Comparison of ENCODE assay signal across 8 mouse cellular contexts in the genomic region with DNA sequence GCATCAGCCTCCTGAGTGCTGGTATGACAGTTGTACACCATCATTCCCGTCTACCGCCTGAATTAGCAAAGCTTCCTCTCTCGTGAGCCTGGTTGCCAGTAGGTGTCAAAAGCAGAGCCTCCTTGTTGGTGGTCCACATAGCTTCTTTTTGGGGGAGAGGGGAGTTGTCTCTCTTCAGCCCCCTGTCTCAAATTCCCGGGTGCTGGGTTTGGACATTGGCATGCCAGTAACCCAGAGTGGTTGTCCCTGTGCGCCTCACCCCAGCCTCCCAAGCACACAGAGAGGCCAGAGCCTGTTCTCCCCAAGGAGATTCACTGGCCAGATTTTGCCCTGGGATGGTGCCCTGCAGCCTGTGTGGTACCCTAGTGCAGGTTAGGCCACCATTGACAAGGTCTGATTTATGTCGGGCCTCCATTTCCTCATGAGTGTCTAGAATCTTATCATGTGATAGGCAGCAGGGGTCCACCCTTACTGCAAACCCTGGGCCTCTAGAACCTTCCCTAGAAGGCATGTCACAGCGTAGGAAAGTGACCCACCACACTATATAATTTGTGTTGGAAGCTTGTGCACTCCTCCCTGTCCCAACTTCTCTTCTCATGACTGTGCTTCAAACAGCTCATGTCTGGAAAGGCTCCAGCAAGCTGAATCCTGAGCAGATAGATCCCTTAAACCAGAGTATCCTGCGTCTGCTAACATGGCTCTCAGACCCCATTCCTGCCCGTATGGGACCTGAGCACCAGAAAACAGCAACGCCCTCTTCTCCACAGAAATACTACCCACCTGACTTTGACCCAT. TPM values are rescaled to one million over a fixed set of nuclear protein-coding genes. Genes with fewer than 3 reads are reported as not detected.
A peak's percentile ranks its signal among the peaks of the same experiment; 100 is the strongest.
DNase-seq lines count a peak whose midpoint lies in the region; ATAC-seq and TF ChIP-seq lines count a peak whose summit lies in the region.

No protein-coding gene starts in this region.

- peak overlapping the region; percentile 66 for H3K4me3 ChIP-seq in kidney, embryonic 16.5 days (ENCODE audit: low read length)
- peak overlapping the region; percentile 55 for H3K4me3 ChIP-seq in heart, postnatal 0 days (ENCODE audit: low read depth, low read length)
- H3K4me3 ChIP-seq in midbrain, embryonic 11.5 days (ENCODE audit: low read depth, low read length): peak overlapping the region; percentile 56

- 69% methylated on average over 10 of the region's 10 CpGs for WGBS in kidney, embryonic 16.5 days
- WGBS in heart, postnatal 0 days: 70% methylated on average over 10 of the region's 10 CpGs
- WGBS in midbrain, embryonic 11.5 days: 81% methylated on average over 10 of the region's 10 CpGs

- peaks cover 20% of the 10 kb centered on the region for H3K4me1 ChIP-seq in kidney, embryonic 16.5 days (ENCODE audit: insufficient read depth, low read length)
- H3K4me1 ChIP-seq in heart, postnatal 0 days (ENCODE audit: control insufficient read depth, insufficient read depth): peaks cover 4% of the 10 kb centered on the region; the same call in 1 of the 2 replicates
- peaks cover 18% of the 10 kb centered on the region for H3K4me1 ChIP-seq in midbrain, embryonic 11.5 days (ENCODE audit: control insufficient read depth, insufficient read depth, low read length)

- 0 out of 2 replicates have a peak, but pooled peaks cover under 1% of the 10 kb centered on the region for H3K27me3 ChIP-seq in kidney, embryonic 16.5 days (ENCODE audit: insufficient read depth, low read length)
- peaks cover 13% of the 10 kb centered on the region; the same call in 1 of the 2 replicates for H3K27me3 ChIP-seq in heart, postnatal 0 days (ENCODE audit: control insufficient read depth, insufficient read depth, low read length)
- no peaks in the 10 kb centered on the region for H3K27me3 ChIP-seq in midbrain, embryonic 11.5 days (ENCODE audit: control insufficient read depth, insufficient read depth, low read length)

- no peak for TF ChIP-seq CTCF in heart, postnatal 0 days (IDR thresholded peaks at IDR 0.05; ENCODE audit: low read depth)

- no peak for TF ChIP-seq EP300 in heart, postnatal 0 days (IDR thresholded peaks at IDR 0.05; ENCODE audit: low read depth)

- H3K9me3 ChIP-seq in kidney, embryonic 16.5 days (ENCODE audit: low read length): no peaks in the 10 kb centered on the region
- no peaks in the 10 kb centered on the region for H3K9me3 ChIP-seq in heart, postnatal 0 days (replicated peaks; ENCODE audit: control insufficient read depth, low read length)
- H3K9me3 ChIP-seq in midbrain, embryonic 11.5 days (ENCODE audit: control insufficient read depth, low read length): no peaks in the 10 kb centered on the region

- H3K4me2 ChIP-seq in kidney, embryonic 16.5 days (replicated peaks; ENCODE audit: low read depth, low read length): peak overlapping the region; percentile 74
- peak overlapping the region; percentile 59 for H3K4me2 ChIP-seq in heart, postnatal 0 days (ENCODE audit: low read depth, low read length)
- H3K4me2 ChIP-seq in midbrain, embryonic 11.5 days: peak overlapping the region; percentile 74

- no peak for DNase-seq in kidney, adult 8-10 months
- peak; percentile 67 for DNase-seq in cerebellum, adult 9-10 months
- DNase-seq in heart, postnatal 0 days (ENCODE audit: low spot score): no peak
- no peak for DNase-seq in midbrain, embryonic 11.5 days (ENCODE audit: low spot score, missing footprints)
- DNase-seq in thymus, postnatal 25 days: no peak
- DNase-seq in spleen, adult 12 weeks (ENCODE audit: low spot score): no peak
- DNase-seq in kidney, postnatal 4 days: no peak

- H3K36me3 ChIP-seq in kidney, embryonic 16.5 days (ENCODE audit: insufficient read depth, low read length): peaks cover 20% of the 10 kb centered on the region
- H3K36me3 ChIP-seq in heart, postnatal 0 days (replicated peaks; ENCODE audit: control insufficient read depth, insufficient read depth, low read length): peaks cover 35% of the 10 kb centered on the region
- H3K36me3 ChIP-seq in midbrain, embryonic 11.5 days (ENCODE audit: control insufficient read depth, insufficient read depth, low read length): peaks cover 6% of the 10 kb centered on the region; the same call in 1 of the 2 replicates

- no peak for ATAC-seq in kidney, embryonic 16.5 days (ENCODE audit: low FRiP score, low TSS enrichment)
- no peak for ATAC-seq in heart, postnatal 0 days (ENCODE audit: insufficient read depth, low read depth)
- no peak for ATAC-seq in midbrain, embryonic 11.5 days (ENCODE audit: low FRiP score)

- H3K9ac ChIP-seq in kidney, embryonic 16.5 days (replicated peaks; ENCODE audit: low read length): peak overlapping the region; percentile 60
- no peak overlapping the region for H3K9ac ChIP-seq in heart, postnatal 0 days (replicated peaks; ENCODE audit: low read depth, low read length)
- peak overlapping the region; percentile 52; the same call in 1 of the 2 replicates for H3K9ac ChIP-seq in midbrain, embryonic 11.5 days (ENCODE audit: low read length)

- no peak overlapping the region for H3K27ac ChIP-seq in kidney, embryonic 16.5 days (ENCODE audit: low read length)
- H3K27ac ChIP-seq in heart, postnatal 0 days (ENCODE audit: low read depth): no peak overlapping the region
- no peak overlapping the region for H3K27ac ChIP-seq in midbrain, embryonic 11.5 days (ENCODE audit: low read depth, low read length)

RNA-seq across cellular contexts. Expression of a gene that starts 1.2 kb away (rescaled TPM):
- polyA plus RNA-seq in kidney, embryonic 16.5 days (2015; fragmentation: Nextera tagmentation; extraction: Ambion mirVana): 29.8 and 34.7 TPM in 2 replicates
- 5.9 and 6.4 TPM in 2 replicates for total RNA-seq in heart, postnatal 0 days (2014; rRNA removed; ENCODE audit: low replicate concordance)
- 12.3 and 12.8 TPM in 2 replicates for polyA plus RNA-seq in heart, postnatal 0 days (2015; fragmentation: Nextera tagmentation; extraction: Ambion mirVana)
- polyA plus RNA-seq in midbrain, embryonic 11.5 days (2014; fragmentation: Nextera tagmentation; extraction: Ambion mirVana): 21.3 and 24.4 TPM in 2 replicates

RNA-seq across cellular contexts. Expression of a gene that starts 7.7 kb away (rescaled TPM):
- polyA plus RNA-seq in kidney, embryonic 16.5 days (2015; fragmentation: Nextera tagmentation; extraction: Ambion mirVana): 2.1 and 2.6 TPM in 2 replicates
- total RNA-seq in heart, postnatal 0 days (2014; rRNA removed; ENCODE audit: low replicate concordance): not detected in 2 replicates
- 0.37 and 1.1 TPM in 2 replicates for polyA plus RNA-seq in heart, postnatal 0 days (2015; fragmentation: Nextera tagmentation; extraction: Ambion mirVana)
- polyA plus RNA-seq in midbrain, embryonic 11.5 days (2014; fragmentation: Nextera tagmentation; extraction: Ambion mirVana): 2.1 and 2.7 TPM in 2 replicates

RNA-seq across cellular contexts. Expression of a gene that starts 10.1 kb away (rescaled TPM):
- polyA plus RNA-seq in kidney, embryonic 16.5 days (2015; fragmentation: Nextera tagmentation; extraction: Ambion mirVana): 41.6 and 46.0 TPM in 2 replicates
- 7.5 and 11.7 TPM in 2 replicates for total RNA-seq in heart, postnatal 0 days (2014; rRNA removed; ENCODE audit: low replicate concordance)
- polyA plus RNA-seq in heart, postnatal 0 days (2015; fragmentation: Nextera tagmentation; extraction: Ambion mirVana): 5.0 and 5.7 TPM in 2 replicates
- polyA plus RNA-seq in midbrain, embryonic 11.5 days (2014; fragmentation: Nextera tagmentation; extraction: Ambion mirVana): 81.9 and 89.1 TPM in 2 replicates

RNA-seq across cellular contexts. Expression of a gene that starts 10.8 kb away (rescaled TPM):
- polyA plus RNA-seq in kidney, embryonic 16.5 days (2015; fragmentation: Nextera tagmentation; extraction: Ambion mirVana): 6.3 and 7.8 TPM in 2 replicates
- 2.9 and 3.8 TPM in 2 replicates for total RNA-seq in heart, postnatal 0 days (2014; rRNA removed; ENCODE audit: low replicate concordance)
- 5.6 and 6.8 TPM in 2 replicates for polyA plus RNA-seq in heart, postnatal 0 days (2015; fragmentation: Nextera tagmentation; extraction: Ambion mirVana)
- 6.3 and 6.7 TPM in 2 replicates for polyA plus RNA-seq in midbrain, embryonic 11.5 days (2014; fragmentation: Nextera tagmentation; extraction: Ambion mirVana)

RNA-seq across cellular contexts. Expression of a gene that starts 26.2 kb away (rescaled TPM):
- 21.6 TPM in 2 replicates for polyA plus RNA-seq in kidney, embryonic 16.5 days (2015; fragmentation: Nextera tagmentation; extraction: Ambion mirVana)
- not detected in 2 replicates for total RNA-seq in heart, postnatal 0 days (2014; rRNA removed; ENCODE audit: low replicate concordance)
- polyA plus RNA-seq in heart, postnatal 0 days (2015; fragmentation: Nextera tagmentation; extraction: Ambion mirVana): 0.26 and 0.51 TPM in 2 replicates
- 61.2 and 65.6 TPM in 2 replicates for polyA plus RNA-seq in midbrain, embryonic 11.5 days (2014; fragmentation: Nextera tagmentation; extraction: Ambion mirVana)
